Mouse (Mus musculus) adrenal gland, postnatal 4 days (tissue): ENCODE measurements around the gene Fchsd2. TPM values are rescaled to one million over a fixed set of nuclear protein-coding genes. Genes with fewer than 3 reads are reported as not detected.

Source experiments
- DNase-seq, 2 experiments: peaks; one replicate each; pipeline ENCODE4 v3.0.0; 2021 to 2022; ENCODE audit warnings: low spot score in 2 of 2, mixed read lengths in 2 of 2
- total RNA-seq, 2 experiments: library from RNA; stranded (reverse); gene quantifications; 2 replicates each; pipeline ENCODE4 v1.2.3; 2021

Fchsd2 gene
- total RNA-seq, 2 experiments from 2014 or later = 37.8 to 39.9 TPM

DNA sequence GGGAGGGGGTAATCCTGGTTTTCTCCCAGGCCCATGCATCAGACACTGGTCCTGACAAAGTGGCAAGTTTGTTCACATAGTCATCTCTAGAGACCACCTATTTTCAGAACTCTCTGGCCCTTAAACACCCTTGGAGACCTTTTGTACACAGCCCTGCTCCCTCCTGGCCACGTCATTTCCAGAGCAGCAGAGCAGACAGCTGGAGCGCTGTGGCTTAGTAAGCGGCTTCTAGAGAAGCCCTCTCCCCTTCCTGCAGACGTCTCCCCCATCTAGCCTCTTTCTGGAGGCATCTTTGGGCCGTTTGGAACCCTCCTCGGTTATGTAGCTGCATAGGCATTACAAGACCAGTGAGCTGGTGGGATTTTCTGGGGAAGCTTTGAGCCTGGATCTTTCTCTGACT is 21.6 kb upstream of the Fchsd2 start:
- DNase-seq = no peak

- no peak for DNase-seq
Observed at GRCm38 (mm10) chr7:101072123-101072740, 20.4 kb upstream of the Fchsd2 start.

- DNase-seq = no peak
Observed at GRCm38 (mm10) chr7:101074170-101074767, 18.4 kb upstream of the Fchsd2 start.

DNA sequence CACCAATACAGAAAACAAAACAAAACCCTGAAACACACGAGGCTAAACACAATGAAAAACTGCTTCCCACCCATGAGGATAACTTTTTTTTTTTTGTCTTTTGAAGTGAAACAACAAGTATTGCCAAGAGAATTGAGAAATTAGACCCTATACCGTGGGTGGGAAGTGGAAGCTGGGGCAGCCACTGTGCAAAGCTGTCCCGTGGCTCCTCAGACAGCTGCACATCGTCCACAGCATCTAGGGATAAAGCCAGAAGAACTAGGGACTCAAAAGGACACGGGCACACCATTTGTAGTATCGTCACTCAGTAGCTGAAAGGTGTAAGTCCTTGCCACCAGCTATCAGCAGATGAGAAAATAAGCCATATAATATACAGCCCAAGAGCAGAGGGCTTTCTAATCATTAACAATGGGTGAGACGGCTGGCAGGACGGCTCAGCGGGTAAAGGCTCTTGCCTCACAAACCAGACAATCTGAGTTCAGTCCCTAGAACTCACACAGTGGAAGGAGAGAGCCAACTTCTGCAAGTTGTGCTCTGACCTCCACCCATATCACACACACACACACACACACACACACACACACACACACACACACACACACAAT is 9.0 kb upstream of the Fchsd2 start:
- no peak for DNase-seq

- no peak for DNase-seq
Observed at GRCm38 (mm10) chr7:101084816-101085456, 7.7 kb upstream of the Fchsd2 start.

- DNase-seq = no peak
Observed at GRCm38 (mm10) chr7:101085779-101086178, 6.9 kb upstream of the Fchsd2 start.

GRCm38 (mm10) chr7:101088687-101089086 is 4.0 kb upstream of the Fchsd2 start:
- DNase-seq = no peak

- DNase-seq = no peak
Observed at GRCm38 (mm10) chr7:101089242-101089641, 3.4 kb upstream of the Fchsd2 start.

DNA sequence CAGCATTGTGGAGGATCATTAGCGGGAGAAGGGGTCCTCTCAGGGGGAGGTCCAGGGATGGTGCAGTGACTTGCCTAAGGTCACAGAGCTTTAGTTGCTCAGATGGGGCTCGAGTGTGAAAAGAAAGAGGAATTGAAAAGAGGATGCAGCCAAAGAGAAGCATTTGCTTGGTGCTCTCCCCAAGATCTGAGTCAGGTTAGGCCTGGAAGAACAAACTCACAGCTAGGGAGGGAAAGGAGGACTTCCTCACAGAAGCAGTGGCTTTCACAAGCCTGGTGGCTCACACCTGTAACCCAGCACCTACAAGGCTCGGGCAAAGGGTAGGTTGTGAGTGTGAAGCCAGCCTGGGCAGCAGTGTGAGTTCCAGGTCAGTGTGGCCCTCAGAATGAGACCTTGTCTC is 568 bp downstream of the Fchsd2 start:
- no peak for DNase-seq

DNA sequence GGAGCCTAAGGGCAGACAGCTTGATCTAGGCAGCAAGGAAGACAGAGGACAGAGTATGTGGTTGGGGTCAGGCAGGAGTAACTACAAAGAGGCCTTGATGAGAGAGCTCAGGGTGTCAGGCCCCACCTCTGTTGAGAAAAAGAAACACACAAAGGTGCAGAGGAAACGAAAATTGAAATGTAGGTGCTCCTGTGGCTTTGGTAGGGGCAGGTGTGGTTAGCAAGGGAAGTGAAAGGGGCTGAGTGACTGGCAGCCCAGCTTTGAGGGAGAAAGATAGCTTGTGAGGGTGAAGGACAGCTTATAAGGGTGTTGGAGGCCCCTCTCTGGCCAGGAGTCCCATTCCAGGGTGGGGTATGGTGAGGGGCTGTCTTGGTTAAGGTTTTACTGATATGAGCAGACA is 2.1 kb downstream of the Fchsd2 start:
- no peak for DNase-seq

DNA sequence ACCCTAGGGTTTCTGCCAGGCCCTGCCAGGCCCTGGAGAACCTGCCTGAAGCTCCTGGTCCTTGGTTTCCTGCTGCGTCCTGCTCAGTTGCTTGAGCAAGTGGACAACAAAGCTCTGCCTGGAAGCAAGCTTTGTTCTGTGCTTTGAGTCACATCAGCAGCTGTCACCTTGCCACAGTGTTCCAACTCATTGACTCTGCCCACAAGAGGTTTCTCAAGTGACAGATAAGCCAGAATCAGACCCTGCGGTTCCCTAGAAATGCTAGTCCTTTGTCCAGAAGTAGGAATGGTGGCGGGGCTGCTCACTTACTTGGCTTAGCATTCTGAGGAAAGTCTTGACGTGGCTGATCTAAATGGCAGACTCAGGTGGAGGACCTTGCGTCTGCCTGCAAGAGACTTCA is 2.9 kb downstream of the Fchsd2 start:
- no peak for DNase-seq

DNA sequence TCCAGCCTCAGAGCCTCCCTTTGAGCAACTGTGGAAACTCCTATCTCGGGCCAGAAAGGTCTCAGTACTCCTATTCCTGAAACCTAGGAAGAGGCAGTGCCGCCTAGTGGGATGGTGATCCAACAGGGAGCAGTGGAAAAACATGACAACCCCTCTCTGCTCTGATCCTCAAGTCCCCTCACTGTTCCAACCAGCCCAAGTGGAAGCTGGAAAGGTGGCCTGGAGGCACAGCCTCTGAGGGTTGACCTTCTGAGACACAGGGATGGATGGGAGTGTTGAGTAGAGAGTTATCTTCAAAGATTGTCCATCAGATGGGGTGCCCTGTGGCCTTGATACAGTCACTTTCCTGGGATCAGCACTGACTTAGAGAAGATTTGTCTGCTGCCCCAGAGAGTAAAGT is 3.9 kb downstream of the Fchsd2 start:
- DNase-seq = no peak

GRCm38 (mm10) chr7:101097084-101097483 is 4.4 kb downstream of the Fchsd2 start:
- no peak for DNase-seq

- DNase-seq = no peak
Observed at GRCm38 (mm10) chr7:101099981-101100380, 7.3 kb downstream of the Fchsd2 start.

- no peak for DNase-seq
Observed at GRCm38 (mm10) chr7:101101156-101101691, 8.6 kb downstream of the Fchsd2 start.

DNA sequence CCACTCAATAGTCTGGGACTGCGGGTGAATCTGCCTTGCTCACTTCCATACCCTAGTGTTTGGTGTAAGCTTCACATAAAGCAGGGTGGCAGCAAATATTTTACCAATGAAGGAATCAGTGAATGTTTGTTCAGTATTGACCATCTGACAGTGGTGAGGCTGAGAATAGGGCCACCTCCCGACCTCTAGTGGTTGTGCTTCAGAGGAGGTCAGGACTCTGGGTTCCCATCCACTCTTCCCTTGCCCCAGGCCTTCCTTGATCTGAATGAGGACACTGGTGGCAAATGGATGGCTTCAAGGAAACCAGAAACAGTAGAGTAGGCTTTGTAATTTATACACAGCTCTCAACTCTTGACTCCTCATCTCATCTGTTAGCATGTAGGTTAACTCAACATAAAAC is 14.0 kb downstream of the Fchsd2 start:
- DNase-seq = no peak

DNA sequence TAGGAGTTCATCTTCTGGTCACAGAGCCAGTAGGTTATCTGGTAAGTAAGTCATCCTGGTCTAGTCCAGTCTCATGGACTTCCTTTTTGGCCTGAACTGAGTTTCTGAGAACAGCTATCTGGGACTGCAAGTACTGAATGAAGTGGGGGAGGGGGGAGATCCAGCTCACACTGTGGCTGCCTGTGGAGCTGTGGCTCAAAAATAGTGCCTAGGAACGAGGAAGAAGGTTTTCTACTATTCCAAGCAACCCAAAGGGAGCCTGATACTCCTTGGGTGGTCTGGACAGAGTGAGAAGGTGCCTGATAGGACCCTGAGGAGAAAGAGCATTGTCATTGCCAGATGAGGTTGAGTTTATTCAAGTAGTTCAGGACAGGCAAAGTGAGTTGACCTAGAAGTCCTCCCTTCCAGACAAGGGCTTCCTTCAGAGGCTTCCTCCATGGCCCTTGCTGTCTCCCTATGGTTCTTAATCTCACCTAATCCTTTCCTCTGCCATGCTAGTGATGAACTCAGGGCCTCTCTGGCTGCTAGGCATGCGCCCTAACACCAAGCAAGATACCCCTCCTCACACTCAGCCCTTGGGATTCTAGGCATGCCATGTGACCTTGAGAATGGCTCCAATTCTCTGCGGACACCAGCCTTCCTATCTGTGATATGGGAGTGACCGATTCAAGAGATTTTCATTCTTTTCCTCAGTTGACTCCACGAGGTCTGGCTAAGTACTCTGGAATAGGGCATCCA is 14.6 kb downstream of the Fchsd2 start:
- DNase-seq = no peak

DNA sequence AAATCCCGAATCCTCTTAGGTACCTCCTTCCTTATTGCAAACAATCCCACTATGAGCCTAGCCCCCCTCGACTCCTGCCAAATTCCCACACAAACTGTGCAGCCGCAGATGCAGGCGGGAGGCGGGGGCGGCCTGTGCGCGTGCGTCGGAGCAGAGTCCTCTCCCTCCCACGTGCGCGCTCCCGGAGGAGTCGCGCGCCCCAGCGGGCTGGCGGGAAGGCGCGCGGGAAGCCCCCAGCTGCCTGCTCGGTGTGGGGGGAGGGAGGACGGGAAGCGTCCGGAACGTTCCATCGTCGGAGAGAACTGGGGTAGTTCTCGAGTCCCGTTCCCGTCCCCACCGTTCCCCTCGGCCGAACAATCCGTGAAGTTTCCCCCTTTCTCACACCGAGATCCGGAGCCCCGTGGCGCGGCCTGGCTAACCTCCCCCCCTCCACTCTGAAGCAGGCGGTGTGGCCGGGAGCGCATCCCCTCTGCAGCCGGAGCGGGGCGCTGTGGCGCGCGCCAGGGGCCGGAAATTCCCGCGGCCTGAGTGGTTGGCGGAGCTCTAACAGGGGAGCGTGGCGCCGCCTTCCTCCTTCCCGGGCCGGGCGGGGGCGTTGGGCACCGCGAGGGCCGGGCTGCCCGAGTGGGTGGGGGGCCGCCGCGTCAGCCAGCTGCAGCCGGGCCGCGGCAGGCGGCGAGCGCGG is 15.4 kb downstream of the Fchsd2 start:
- DNase-seq = peak; percentile 96 to 99

DNA sequence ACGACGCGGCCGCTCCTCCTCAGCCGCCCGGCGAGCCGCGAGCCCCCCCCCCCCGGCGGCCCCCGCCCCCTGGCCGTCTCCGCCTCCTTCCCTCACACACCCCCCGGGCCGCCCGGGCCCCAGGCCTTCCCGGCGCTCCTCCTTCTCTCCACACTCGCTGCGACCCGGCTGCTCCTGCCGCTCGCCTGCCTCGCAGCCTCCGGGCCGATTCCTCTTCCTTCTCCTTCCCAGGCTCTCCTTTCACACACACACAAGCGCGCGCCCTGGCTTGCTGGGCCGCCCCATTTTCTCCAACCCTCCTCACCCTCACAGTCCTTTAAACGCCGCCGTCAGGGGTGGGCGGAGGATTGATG is 16.0 kb downstream of the Fchsd2 start:
- DNase-seq = peak in 1 of 2 experiments; percentile 77

- DNase-seq = no peak
Observed at GRCm38 (mm10) chr7:101109006-101109855, 16.6 kb downstream of the Fchsd2 start.
